Mouse (Mus musculus) thymus, adult 2 months (tissue): ENCODE data around the gene Dpp6. TPM values are rescaled to one million over a fixed set of nuclear protein-coding genes. Genes with fewer than 3 reads are reported as not detected.

ENCODE experiments used
- DNase-seq: peaks from one replicate; pipeline ENCODE4 v3.0.0; 2021
- H3K27ac ChIP-seq: fragments of 200-500 bp; 2 replicates; pipeline ENCODE4 v1.5.1; 2012; ENCODE audit warnings: low read length, control low read depth; ENCODE audit not compliant: control insufficient read depth, insufficient read depth
- H3K27me3 ChIP-seq: fragments of 200-500 bp; 2 replicates; pipeline ENCODE4 v1.6.1; 2012; ENCODE audit warnings: mild to moderate bottlenecking, low read length, moderate library complexity, mixed read lengths; ENCODE audit not compliant: control insufficient read depth, insufficient read depth
- H3K36me3 ChIP-seq: fragments of 200-500 bp; 2 replicates; pipeline ENCODE4 v1.6.1; 2012; ENCODE audit warnings: mild to moderate bottlenecking, low read length, moderate library complexity; ENCODE audit not compliant: control insufficient read depth, insufficient read depth
- H3K4me1 ChIP-seq: fragments of 200-500 bp; replicated peaks from 2 replicates; pipeline ENCODE4 v1.6.1; 2012; ENCODE audit warnings: low read length; ENCODE audit not compliant: control insufficient read depth, insufficient read depth
- H3K4me3 ChIP-seq: fragments of 200-500 bp; 2 replicates; pipeline ENCODE4 v1.5.1; 2012; ENCODE audit warnings: mild to moderate bottlenecking, low read length, control low read depth, moderate library complexity; ENCODE audit not compliant: control insufficient read depth, insufficient read depth
- CTCF ChIP-seq: fragments of 200-500 bp; IDR thresholded peaks from 2 replicates; pipeline ENCODE4 v1.5.1; 2012; ENCODE audit warnings: mild to moderate bottlenecking, control low read depth, low read length, moderate library complexity, borderline replicate concordance; ENCODE audit not compliant: control insufficient read depth, poor library complexity, insufficient read depth; ENCODE audit errors: extremely low read depth
- POLR2A ChIP-seq: fragments of 200-500 bp; IDR thresholded peaks from 2 replicates; pipeline ENCODE4 v1.6.1; 2012; ENCODE audit warnings: mild to moderate bottlenecking, low read length, control low read depth, moderate library complexity; ENCODE audit not compliant: control insufficient read depth, poor library complexity, insufficient read depth; ENCODE audit errors: extremely low read depth
- WGBS: fragments of 180-500 bp; shearing (Covaris S2); methylation state at CpG from one replicate; pipeline ENCODE4 v1.1.7; 2018; 5-methylcytosine and 5-hydroxymethylcytosine counted together
- polyA plus RNA-seq: library from polyadenylated mRNA; depleted of rRNA; stranded (reverse); fragments of >200 nt; gene quantifications from 2 replicates; pipeline ENCODE4 v1.2.3, GENCODE M21; 2012

The Dpp6 gene
- polyA plus RNA-seq, 1 experiment: 4.8 TPM

GRCm38 (mm10) chr5:27711461-27712192, 894.6 kb downstream of the Dpp6 start:
- no peaks in the 10 kb centered on the region for H3K27me3 ChIP-seq
- DNase-seq: no peak
- H3K4me1 ChIP-seq: no peaks in the 10 kb centered on the region
- H3K36me3 ChIP-seq: no peaks in the 10 kb centered on the region
- H3K27ac ChIP-seq: no peak overlapping the region
- 92% methylated on average over 8 of the region's 8 CpGs for WGBS
- H3K4me3 ChIP-seq: no peak overlapping the region
- TF ChIP-seq CTCF (no peak), POLR2A (no peak)

- TF ChIP-seq CTCF (no peak), POLR2A (no peak)
- no peak for DNase-seq
- Histone ChIP-seq H3K4me3 (no peak overlapping the region), H3K27me3 (no peaks in the 10 kb centered on the region), H3K4me1 (no peaks in the 10 kb centered on the region), H3K36me3 (no peaks in the 10 kb centered on the region), H3K27ac (no peak overlapping the region)
- WGBS: 78% methylated on average over 9 of the region's 9 CpGs
Observed at GRCm38 (mm10) chr5:27714356-27714755, 897.4 kb downstream of the Dpp6 start.

GRCm38 (mm10) chr5:27716026-27716425, 899.0 kb downstream of the Dpp6 start:
- no peaks in the 10 kb centered on the region for H3K4me1 ChIP-seq
- no peak overlapping the region for H3K27ac ChIP-seq
- no peaks in the 10 kb centered on the region for H3K36me3 ChIP-seq
- TF ChIP-seq CTCF (no peak), POLR2A (no peak)
- no peaks in the 10 kb centered on the region for H3K27me3 ChIP-seq
- no peak for DNase-seq
- WGBS: 91% methylated on average over 4 of the region's 4 CpGs
- H3K4me3 ChIP-seq: no peak overlapping the region

- no peak overlapping the region for H3K4me3 ChIP-seq
- no peaks in the 10 kb centered on the region for H3K27me3 ChIP-seq
- H3K27ac ChIP-seq: no peak overlapping the region
- no peaks in the 10 kb centered on the region for H3K4me1 ChIP-seq
- no peaks in the 10 kb centered on the region for H3K36me3 ChIP-seq
- no peak for DNase-seq
- no peak for TF ChIP-seq POLR2A
- TF ChIP-seq CTCF: no peak
Observed at GRCm38 (mm10) chr5:27717301-27717700, 900.3 kb downstream of the Dpp6 start.

GRCm38 (mm10) chr5:27719311-27719710, 902.3 kb downstream of the Dpp6 start:
- TF ChIP-seq POLR2A: no peak
- no peak for TF ChIP-seq CTCF
- WGBS: 80% methylated on average over 2 of the region's 2 CpGs

GRCm38 (mm10) chr5:27724460-27724859, 907.5 kb downstream of the Dpp6 start:
- Histone ChIP-seq H3K4me1 (no peaks in the 10 kb centered on the region), H3K27ac (no peak overlapping the region), H3K4me3 (no peak overlapping the region), H3K27me3 (no peaks in the 10 kb centered on the region), H3K36me3 (no peaks in the 10 kb centered on the region)
- TF ChIP-seq CTCF (no peak), POLR2A (no peak)
- WGBS: 47% methylated on average over 2 of the region's 2 CpGs
- DNase-seq: no peak

More at GRCm38 (mm10) chr5:27719311-27719710, 902.3 kb downstream of the Dpp6 start:
- no peak for DNase-seq
- H3K27me3 ChIP-seq: no peaks in the 10 kb centered on the region
- H3K4me1 ChIP-seq: no peaks in the 10 kb centered on the region
- H3K27ac ChIP-seq: no peak overlapping the region
- no peaks in the 10 kb centered on the region for H3K36me3 ChIP-seq
- no peak overlapping the region for H3K4me3 ChIP-seq
